Mouse (Mus musculus): Measurements from ENCODE around the gene Ptger2.

DNA sequence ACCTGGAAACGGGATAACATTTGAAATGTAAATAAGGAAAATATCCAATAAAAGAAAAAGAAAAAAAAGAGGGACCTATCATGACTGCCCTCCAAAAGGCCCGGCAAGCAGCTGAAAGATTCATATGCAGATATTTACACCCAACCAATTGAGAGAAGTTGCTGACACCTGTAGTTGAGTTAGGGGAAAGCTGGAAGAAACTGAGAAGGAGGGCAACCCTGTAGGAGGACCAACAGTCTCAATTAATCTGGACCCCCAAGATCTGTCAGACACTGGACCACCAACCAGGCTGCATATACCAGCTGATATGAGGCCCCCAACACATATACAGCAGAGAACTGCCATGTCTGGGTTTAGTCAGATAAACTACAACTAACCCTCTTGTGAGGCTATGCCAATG is 60.1 kb downstream of the Ptger2 start:
- TF ChIP-seq POLR2A (IDR thresholded peaks at IDR 0.05; ENCODE audit: extremely low read depth, insufficient read depth, low read length) (no peak), CTCF (IDR thresholded peaks at IDR 0.05; ENCODE audit: low read depth, low read length) (no peak)
